Mouse (Mus musculus) lung, adult 2 months (tissue): ENCODE measurements at regions not wholly inside any gene's neighbourhood (a gene's known extent, or its start where the extent isn't known, plus 50 kb on each side); places are given as distances from the start of the nearest gene placed in this dataset.

Experiments used
- DNase-seq: peaks from one replicate; pipeline ENCODE4 v3.0.0; 2022
- H3K4me1 ChIP-seq: fragments of 200-500 bp; 2 replicates; pipeline ENCODE4 v1.6.1; 2011; ENCODE audit warnings: low read length; ENCODE audit not compliant: control insufficient read depth, insufficient read depth
- H3K4me3 ChIP-seq: fragments of 200-500 bp; replicated peaks from 2 replicates; pipeline ENCODE3; 2011; ENCODE audit warnings: low read depth, mild to moderate bottlenecking, control low read depth, low read length; ENCODE audit errors: extremely low read depth
- CTCF ChIP-seq: fragments of 200-500 bp; IDR thresholded peaks from 2 replicates; pipeline ENCODE4 v1.5.1; 2011; ENCODE audit warnings: mild to moderate bottlenecking, low read length, control low read depth; ENCODE audit not compliant: insufficient read depth
- POLR2A ChIP-seq: fragments of 200-500 bp; IDR thresholded peaks from 2 replicates; pipeline ENCODE4 v1.6.1; 2011; ENCODE audit warnings: low read depth, mild to moderate bottlenecking, control low read depth, low read length, borderline replicate concordance; ENCODE audit errors: extremely low read depth
- WGBS: fragments of 180-500 bp; shearing (Covaris S2); methylation state at CpG from one replicate; pipeline ENCODE4 v1.1.7; 2018; 5-methylcytosine and 5-hydroxymethylcytosine counted together

GRCm38 (mm10) chr4:9072321-9072720 is 833.5 kb upstream of the Car8 start:
- Histone ChIP-seq H3K4me3 (no peak overlapping the region), H3K4me1 (no peaks in the 10 kb centered on the region)
- TF ChIP-seq CTCF = no peak
- 67% methylated on average over 5 of the region's 5 CpGs for WGBS
- DNase-seq = no peak

DNA sequence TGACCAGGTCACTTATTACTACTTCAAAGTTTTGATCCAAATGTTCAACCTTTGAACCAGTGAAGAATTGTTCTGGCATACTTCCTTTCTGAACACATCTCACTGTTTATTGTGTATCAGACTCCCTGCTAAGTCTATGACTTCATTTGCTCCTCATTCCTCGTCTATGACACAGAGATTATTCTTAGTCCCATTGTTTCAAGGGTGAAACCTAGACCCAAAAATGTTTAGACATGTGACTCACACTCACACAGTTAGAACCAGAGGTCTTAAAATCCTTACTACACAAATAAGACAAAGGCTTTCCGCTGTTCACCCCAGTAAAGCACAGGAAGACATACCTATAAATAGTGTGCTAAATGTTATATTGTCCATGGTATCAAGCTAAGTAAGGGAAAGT is 829.0 kb upstream of the Car8 start:
- 35% methylated on average over 2 of the region's 2 CpGs for WGBS
- no peak overlapping the region for H3K4me3 ChIP-seq
- no peak for DNase-seq
- no peak for TF ChIP-seq POLR2A
- no peak for TF ChIP-seq CTCF
- H3K4me1 ChIP-seq = no peaks in the 10 kb centered on the region

DNA sequence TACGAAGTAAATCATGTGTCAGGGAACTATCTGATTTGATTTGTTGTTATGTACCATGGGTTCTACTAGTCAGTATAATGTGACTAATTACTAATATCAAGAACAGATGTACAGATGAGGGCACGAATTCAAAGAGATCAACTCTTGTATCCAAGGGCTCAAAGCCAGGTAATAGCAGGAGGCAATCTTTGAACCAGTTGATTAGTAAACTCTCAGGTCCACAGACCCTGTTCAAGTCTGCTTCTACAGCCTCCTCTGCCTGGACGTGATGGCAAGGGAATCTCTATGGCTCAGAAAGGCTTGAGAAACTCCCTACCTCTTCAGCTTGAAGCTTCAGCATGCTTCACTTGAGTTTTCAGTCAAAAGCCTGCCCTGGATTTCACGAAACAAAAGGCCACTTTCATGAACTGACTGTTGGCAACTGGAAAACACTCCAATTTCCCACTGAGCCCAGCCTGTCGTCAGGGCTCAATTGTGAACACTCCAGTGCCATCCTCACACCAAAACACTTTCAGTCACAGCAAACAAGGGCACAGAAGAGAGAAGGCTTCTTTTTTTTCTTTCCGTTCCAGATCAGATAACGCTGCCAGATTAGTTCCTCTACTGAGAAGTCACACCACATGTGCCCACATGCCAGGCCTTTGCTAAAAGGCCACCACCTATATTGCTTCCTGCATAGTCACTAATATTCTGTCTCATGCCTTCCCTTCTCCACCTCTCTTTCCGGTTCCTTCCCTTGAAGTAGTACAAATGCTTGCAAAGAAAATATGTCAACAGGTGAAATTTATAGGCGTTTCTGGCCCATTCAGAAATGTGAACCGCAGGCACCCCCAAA is 827.4 kb upstream of the Car8 start:
- 59% methylated on average over 10 of the region's 10 CpGs for WGBS
- Histone ChIP-seq H3K4me3 (no peak overlapping the region), H3K4me1 (no peaks in the 10 kb centered on the region)
- no peak for DNase-seq
- TF ChIP-seq CTCF (no peak), POLR2A (no peak)

DNA sequence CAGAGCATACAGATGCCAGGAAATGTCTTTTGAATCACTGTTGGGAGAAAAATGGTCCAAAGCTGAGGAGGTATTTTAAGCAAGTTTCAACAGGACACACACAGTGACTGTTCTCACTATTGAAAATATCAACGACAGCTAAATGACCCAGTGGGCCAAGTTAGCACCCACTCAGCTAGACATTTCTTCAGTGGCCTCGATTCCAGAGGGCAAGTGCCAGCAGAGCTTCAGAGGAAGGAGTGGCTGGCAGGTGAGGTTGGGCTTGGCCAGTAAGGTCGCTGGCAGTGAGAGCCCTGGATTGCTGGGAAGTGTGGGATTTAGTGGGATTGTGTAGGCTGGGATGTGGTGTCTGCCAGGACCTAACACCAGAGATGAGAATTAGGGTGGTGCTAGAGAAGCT is 823.1 kb upstream of the Car8 start:
- 41% methylated on average over 3 of the region's 3 CpGs for WGBS
- TF ChIP-seq CTCF (no peak), POLR2A (no peak)

GRCm38 (mm10) chr4:9060221-9060620 is 821.4 kb upstream of the Car8 start:
- no peak for DNase-seq
- WGBS = 55% methylated on average over 5 of the region's 5 CpGs
- H3K4me1 ChIP-seq = no peaks in the 10 kb centered on the region
- no peak for TF ChIP-seq POLR2A
- no peak for TF ChIP-seq CTCF
- no peak overlapping the region for H3K4me3 ChIP-seq

More for the DNA sequence above, 823.1 kb upstream of the Car8 start:
- no peak for DNase-seq
- Histone ChIP-seq H3K4me1 (no peaks in the 10 kb centered on the region), H3K4me3 (no peak overlapping the region)

DNA sequence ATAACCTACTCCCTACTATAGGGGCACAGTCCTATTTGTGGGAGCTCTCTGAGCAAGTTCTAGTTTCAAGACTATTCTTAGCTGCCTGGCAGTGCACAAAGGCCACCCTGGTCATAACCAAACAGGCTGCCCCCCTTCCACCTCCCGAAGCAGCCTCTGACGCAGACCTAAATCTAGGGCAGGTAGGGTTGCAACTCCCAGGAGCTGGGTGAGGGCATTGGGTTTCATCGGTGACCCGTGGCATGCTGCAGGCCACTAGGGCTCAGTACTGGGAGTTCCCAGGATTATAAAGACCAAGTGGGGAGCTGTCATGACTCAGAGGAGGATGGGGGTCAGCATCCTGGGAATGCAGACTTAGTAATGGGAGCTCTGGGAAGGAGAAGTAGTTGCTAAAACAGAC is 818.8 kb upstream of the Car8 start:
- H3K4me3 ChIP-seq = no peak overlapping the region
- no peak for TF ChIP-seq POLR2A
- no peak for TF ChIP-seq CTCF
- 75% methylated on average over 4 of the region's 4 CpGs for WGBS
- H3K4me1 ChIP-seq = no peaks in the 10 kb centered on the region
- no peak for DNase-seq

- no peak for DNase-seq
- no peaks in the 10 kb centered on the region for H3K4me1 ChIP-seq
- TF ChIP-seq CTCF = no peak
- no peak overlapping the region for H3K4me3 ChIP-seq
- 79% methylated on average over 7 of the region's 7 CpGs for WGBS
Observed at GRCm38 (mm10) chr4:9057113-9057512, 818.3 kb upstream of the Car8 start.

DNA sequence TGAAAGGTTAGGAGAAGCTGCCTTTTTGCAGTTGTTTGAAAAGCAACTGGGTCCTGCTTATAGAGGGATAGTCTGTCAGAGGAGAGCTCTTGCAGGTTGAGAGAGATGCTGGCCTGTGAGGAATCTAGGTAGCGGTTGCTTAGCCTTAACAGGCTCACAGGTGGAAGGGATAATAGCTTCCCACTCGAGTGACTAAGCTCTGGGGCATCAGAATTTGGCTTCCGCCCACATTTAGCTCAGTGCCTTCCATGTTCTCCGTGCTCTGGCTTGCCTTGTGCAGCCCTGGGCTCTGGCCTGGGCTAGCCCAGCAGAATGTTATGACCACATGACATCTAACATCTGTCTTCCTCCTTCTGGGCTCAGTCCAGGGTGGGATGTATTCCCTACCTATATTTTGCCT is 817.0 kb upstream of the Car8 start:
- 74% methylated on average over 4 of the region's 4 CpGs for WGBS
- no peaks in the 10 kb centered on the region for H3K4me1 ChIP-seq
- no peak overlapping the region for H3K4me3 ChIP-seq
- DNase-seq = no peak
- TF ChIP-seq POLR2A (no peak), CTCF (no peak)

- DNase-seq = no peak
- Histone ChIP-seq H3K4me3 (no peak overlapping the region), H3K4me1 (no peaks in the 10 kb centered on the region)
- TF ChIP-seq POLR2A (no peak), CTCF (no peak)
- WGBS = 70% methylated on average over 9 of the region's 9 CpGs
Observed at GRCm38 (mm10) chr4:9055266-9055820, 816.5 kb upstream of the Car8 start.

- no peak for DNase-seq
- H3K4me3 ChIP-seq = no peak overlapping the region
- 90% methylated on average over 1 of the region's 1 CpGs for WGBS
- TF ChIP-seq POLR2A (no peak), CTCF (no peak)
- H3K4me1 ChIP-seq = no peaks in the 10 kb centered on the region
Observed at GRCm38 (mm10) chr4:9048817-9049216, 810.0 kb upstream of the Car8 start.
